Mouse (Mus musculus): ENCODE results near the gene Zfpm1.

GRCm38 (mm10) chr8:122340761-122341160 lies 58.8 kb downstream of the Zfpm1 start:
- TF ChIP-seq CTCF (IDR thresholded peaks at IDR 0.05; ENCODE audit: extremely low read depth, insufficient read depth, insufficient read length, insufficient replicate concordance) (no peak), POLR2A (IDR thresholded peaks at IDR 0.05; ENCODE audit: low read depth, low read length) (no peak)
